Mouse (Mus musculus): ENCODE results near the gene Rnf182. TPM values are rescaled to one million over a fixed set of nuclear protein-coding genes. Genes with fewer than 3 reads are reported as not detected.
A peak's percentile ranks its signal among the peaks of the same experiment; 100 is the strongest.

The Rnf182 gene
- total RNA-seq (2021) = under 1 TPM in 1 of 2 experiments, not detected in 1; 0.11 TPM
- long read RNA-seq, experiment 1 = 0 reads
- long read RNA-seq, experiment 2 = 0 reads

DNA sequence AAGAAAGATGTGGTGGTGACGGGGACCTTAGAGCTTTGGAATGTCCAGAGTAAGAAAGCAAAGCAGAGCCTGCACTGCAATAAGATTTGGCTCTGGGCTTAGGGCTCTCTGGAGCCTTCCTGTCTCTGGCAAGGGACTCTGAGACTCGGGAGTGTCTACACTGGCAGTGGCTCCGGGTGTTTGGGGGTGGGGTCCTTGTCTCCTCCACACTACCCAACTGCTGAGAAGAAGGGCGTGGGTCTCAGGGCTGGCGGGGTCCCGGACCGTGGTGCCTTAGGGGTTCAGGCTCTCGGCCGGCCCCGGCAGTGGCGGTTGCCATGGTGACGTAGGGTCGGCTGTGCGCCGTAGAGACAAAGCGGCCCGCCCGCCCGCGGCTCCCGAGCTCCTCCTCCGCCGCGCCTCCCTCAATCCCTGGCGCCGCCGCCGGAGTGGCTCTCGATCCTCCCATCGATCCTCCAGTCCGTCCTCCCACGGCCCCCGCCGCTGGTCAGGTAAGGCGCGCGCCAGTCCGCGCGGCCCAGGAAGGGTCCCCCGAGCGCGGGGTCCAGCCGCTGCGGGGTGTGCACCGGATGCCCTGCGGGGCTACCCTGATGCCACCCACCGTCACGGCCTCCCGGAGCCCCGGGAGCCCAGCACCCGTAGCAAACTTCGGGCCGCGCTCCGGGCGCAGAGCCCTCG, at the start of gene Rnf182:
Gene Rnf182, plus strand, starts transcription at position 134 of the 678 bp plus-strand sequence.
- DNase-seq = peak; percentile 68

GRCm38 (mm10) chr13:43566184-43566583, 49.3 kb upstream of the Rnf182 start:
- DNase-seq = no peak

GRCm38 (mm10) chr13:43567141-43567891, 48.2 kb upstream of the Rnf182 start:
- DNase-seq = peak; percentile 20

GRCm38 (mm10) chr13:43573979-43574378, 41.5 kb upstream of the Rnf182 start:
- no peak for DNase-seq

DNA sequence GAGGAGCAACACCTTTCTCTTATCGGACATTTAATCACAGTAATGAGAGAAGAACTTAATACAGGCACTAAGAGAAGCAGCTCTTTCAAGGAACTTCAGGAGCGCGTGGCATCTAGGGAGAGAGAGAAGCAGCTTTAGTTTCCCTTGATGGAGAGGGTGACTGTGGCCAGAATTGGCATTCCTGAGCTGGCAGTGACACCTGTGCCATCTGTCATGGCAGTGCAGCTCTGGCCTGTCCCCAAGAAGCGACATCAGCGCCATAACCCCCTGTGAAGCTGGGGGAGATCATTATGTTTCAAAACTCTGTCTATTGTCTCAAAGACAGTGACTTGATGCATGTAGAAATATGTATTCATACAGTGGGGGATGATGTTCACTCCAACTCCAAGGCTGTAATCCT, 40.1 kb upstream of the Rnf182 start:
- DNase-seq = no peak

DNA sequence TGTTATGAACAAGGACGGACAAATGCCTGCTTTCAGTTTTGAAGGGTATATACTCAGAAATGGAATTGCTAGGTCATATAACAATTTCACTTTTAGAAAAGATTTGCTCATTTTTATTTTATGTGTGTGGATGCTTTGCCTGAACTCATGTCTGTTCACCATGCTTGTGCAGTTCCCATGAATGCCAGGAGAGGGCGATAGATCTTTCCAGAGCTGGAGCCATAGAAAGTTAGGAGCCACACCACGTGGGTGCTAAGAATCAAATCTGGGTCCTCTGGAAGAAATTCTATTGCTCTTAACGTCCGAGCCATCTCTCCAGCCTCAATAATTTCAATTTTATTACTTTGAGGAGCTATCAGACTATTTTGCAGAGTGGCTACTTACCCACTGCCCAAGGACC, 38.3 kb upstream of the Rnf182 start:
- DNase-seq = no peak

- no peak for DNase-seq
These were observed 37.7 kb upstream of the Rnf182 start for GRCm38 (mm10) chr13:43577766-43578165.

- DNase-seq = peak; percentile 25
These were observed 35.8 kb upstream of the Rnf182 start for GRCm38 (mm10) chr13:43579740-43580139.

- DNase-seq = no peak
These were observed 34.8 kb upstream of the Rnf182 start for GRCm38 (mm10) chr13:43580661-43581060.

GRCm38 (mm10) chr13:43582961-43583360, 32.5 kb upstream of the Rnf182 start:
- DNase-seq = no peak

DNA sequence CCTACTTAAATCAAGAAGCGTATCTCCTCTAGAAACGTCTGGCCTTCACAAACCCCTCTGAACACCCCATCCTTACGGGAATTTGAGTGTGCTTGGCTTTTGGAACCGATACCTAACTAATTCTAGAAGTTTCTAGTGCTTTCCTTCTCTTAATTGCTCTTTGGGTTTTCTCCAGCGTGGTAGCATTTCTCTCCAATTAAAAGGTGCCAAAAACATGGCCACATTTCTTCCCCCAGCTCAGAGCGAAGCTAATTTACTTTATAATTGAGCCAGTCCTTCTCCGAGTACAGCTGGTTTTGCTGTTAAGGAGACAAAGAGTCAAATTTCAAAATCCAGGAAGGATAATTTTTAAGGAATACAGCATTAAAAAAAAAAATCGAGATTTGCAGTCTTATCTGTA, 32.0 kb upstream of the Rnf182 start:
- DNase-seq = no peak

- DNase-seq = no peak
These were observed 30.2 kb upstream of the Rnf182 start for GRCm38 (mm10) chr13:43585335-43585734.

DNA sequence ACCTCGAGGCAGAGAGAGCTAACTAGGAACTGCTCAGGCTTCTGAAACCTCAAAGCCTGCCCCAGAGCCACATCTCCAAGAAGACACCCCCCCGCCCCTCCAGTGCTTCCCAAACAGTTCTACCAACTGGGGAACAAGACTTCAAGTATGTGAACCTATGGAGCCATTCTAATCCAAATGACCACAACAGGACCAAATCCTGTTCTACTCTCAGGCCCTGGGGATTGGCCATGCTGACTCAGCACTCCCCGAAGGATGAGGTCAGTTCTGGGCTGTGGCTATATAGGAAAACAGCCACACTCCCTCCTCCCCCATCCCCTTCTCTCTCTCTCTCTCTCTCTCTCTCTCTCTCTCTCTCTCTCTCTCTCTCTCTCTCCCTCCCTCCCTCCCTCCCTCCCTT, 28.5 kb upstream of the Rnf182 start:
- DNase-seq = no peak

GRCm38 (mm10) chr13:43587844-43588840, 27.4 kb upstream of the Rnf182 start:
- no peak for DNase-seq

- no peak for DNase-seq
These were observed 23.5 kb upstream of the Rnf182 start for GRCm38 (mm10) chr13:43591828-43592680.

DNA sequence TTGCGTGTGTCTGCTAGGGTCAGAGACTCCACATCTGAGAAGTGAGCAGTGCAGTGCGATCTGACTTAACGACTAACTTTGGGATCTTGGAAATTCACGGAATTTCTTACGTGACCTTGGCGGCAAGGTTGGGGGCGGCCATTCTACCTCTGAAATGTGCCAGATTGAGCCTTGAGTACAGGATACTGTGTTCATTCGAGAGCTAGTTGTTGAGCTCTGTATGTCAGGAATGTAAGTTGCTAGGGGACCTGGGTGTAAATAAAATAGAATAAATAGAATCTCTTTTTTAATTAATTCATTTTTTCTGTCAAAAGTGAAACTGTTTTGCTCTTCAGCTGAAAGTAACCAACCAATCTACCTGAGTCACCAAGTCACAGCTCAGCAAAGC, 22.8 kb upstream of the Rnf182 start:
- DNase-seq = no peak

DNA sequence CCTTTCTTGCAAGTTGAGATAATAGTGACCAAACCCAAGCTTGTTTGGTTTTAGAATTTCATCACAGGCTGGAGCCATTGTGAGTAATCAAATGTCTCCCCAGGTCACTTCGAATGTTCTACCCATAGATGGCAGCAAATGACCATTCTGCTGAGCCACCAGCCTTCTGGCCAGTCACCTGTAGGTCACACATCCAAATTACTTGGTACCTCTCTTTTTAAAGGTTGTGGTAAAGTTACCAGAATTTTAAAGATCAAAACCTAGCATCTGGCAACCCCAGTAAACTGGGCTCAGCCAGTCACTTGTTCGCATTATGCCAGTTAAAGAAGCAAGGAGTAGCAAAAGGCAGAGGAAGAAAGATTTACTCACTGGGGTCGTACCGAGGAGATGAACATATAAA, 19.6 kb upstream of the Rnf182 start:
- DNase-seq = no peak

- no peak for DNase-seq
These were observed 14.5 kb upstream of the Rnf182 start for GRCm38 (mm10) chr13:43600967-43601366.

- DNase-seq = no peak
These were observed 13.1 kb upstream of the Rnf182 start for GRCm38 (mm10) chr13:43602440-43602839.

- no peak for DNase-seq
These were observed 12.5 kb upstream of the Rnf182 start for GRCm38 (mm10) chr13:43603042-43603441.

- no peak for DNase-seq
These were observed 6.7 kb upstream of the Rnf182 start for GRCm38 (mm10) chr13:43608854-43609253.
